Mouse (Mus musculus) skeletal muscle tissue, adult 2 months (tissue): ENCODE measurements around the gene Gm3448.
"Not testable (repeated sequence)": the region's sequence is repeated elsewhere in the genome, so short reads cannot be mapped to it uniquely, and the experiment has no call there.

Experiments
- DNase-seq: peaks from one replicate; pipeline ENCODE4 v3.0.0-alpha.2; 2012; ENCODE audit warnings: low read depth, low spot score

The Gm3448 gene

GRCm38 (mm10) chr17:15031414-15031813, 9.9 kb downstream of the Gm3448 start:
- not testable (repeated sequence) for DNase-seq

GRCm38 (mm10) chr17:15025513-15025912, 15.8 kb downstream of the Gm3448 start:
- DNase-seq = not testable (repeated sequence)

- DNase-seq = not testable (repeated sequence)
Measured at GRCm38 (mm10) chr17:15024502-15025193, 16.7 kb downstream of the Gm3448 start.

GRCm38 (mm10) chr17:15023878-15024492, 17.4 kb downstream of the Gm3448 start:
- DNase-seq = not testable (repeated sequence)

- DNase-seq = not testable (repeated sequence)
Measured at GRCm38 (mm10) chr17:15021503-15022220, 19.7 kb downstream of the Gm3448 start.

GRCm38 (mm10) chr17:15009706-15010413, 31.5 kb downstream of the Gm3448 start, which contains the start of gene Gm3435:
TSS of gene Gm3435 (plus strand) at chr17:15010176.
- not testable (repeated sequence) for DNase-seq

- not testable (repeated sequence) for DNase-seq
Measured at GRCm38 (mm10) chr17:15009088-15009487, 32.2 kb downstream of the Gm3448 start.

GRCm38 (mm10) chr17:15000047-15000446, 41.3 kb downstream of the Gm3448 start:
- not testable (repeated sequence) for DNase-seq

- DNase-seq = not testable (repeated sequence)
Measured at GRCm38 (mm10) chr17:14994140-14994539, 47.2 kb downstream of the Gm3448 start.

- not testable (repeated sequence) for DNase-seq
Measured at GRCm38 (mm10) chr17:14993139-14993832, 48.1 kb downstream of the Gm3448 start.

GRCm38 (mm10) chr17:14992522-14993138, 48.7 kb downstream of the Gm3448 start:
- DNase-seq = not testable (repeated sequence)

GRCm38 (mm10) chr17:14990116-14990702, 51.1 kb downstream of the Gm3448 start:
- not testable (repeated sequence) for DNase-seq

- not testable (repeated sequence) for DNase-seq
Measured at GRCm38 (mm10) chr17:14978362-14979038, 62.8 kb downstream of the Gm3448 start, which contains the start of the genes 9030025P20Rik and Gm3417. TSS of gene 9030025P20Rik (plus strand) at chr17:14978468. TSS of gene Gm3417 (minus strand) at chr17:14978790.

- DNase-seq = not testable (repeated sequence)
Measured at GRCm38 (mm10) chr17:14977718-14978361, 63.5 kb downstream of the Gm3448 start.

GRCm38 (mm10) chr17:14968373-14968913, 72.9 kb downstream of the Gm3448 start:
- not testable (repeated sequence) for DNase-seq

- DNase-seq = not testable (repeated sequence)
Measured at GRCm38 (mm10) chr17:14961557-14962154, 79.7 kb downstream of the Gm3448 start.

- not testable (repeated sequence) for DNase-seq
Measured at GRCm38 (mm10) chr17:14960951-14961556, 80.3 kb downstream of the Gm3448 start, which contains the start of gene Phf10. TSS of gene Phf10 (minus strand) at chr17:14961273.

- no peak for DNase-seq
Measured at GRCm38 (mm10) chr17:14960520-14960919, 80.8 kb downstream of the Gm3448 start.
